Mouse (Mus musculus): ENCODE measurements around the gene Prdx2. TPM values are rescaled to one million over a fixed set of nuclear protein-coding genes. Genes with fewer than 3 reads are reported as not detected.

Gene Prdx2
- polyA plus RNA-seq, 1 experiment from 2014 or later = 2,114 TPM

DNA sequence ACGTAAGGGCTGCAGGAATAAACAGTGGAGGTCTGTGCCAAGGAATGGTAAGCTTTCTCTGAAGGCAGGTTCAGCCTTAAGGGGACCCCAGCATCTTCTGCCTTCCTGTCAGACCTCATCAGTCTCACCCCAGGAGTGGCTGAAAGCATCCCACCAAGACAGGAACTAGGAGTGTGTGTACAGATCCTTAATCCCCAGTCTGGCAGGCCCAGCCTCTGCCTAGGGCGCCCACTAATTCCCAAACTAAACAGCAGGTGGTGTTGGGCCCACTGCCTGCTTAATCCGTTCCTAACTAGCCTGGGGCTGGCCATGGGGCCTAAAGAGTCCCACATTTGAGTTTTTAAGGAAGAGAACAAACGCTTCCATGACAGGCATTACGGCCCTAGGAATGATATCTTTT lies 47.8 kb downstream of the Prdx2 start:
- 61% methylated on average over 5 of the region's 5 CpGs for WGBS (ENCODE audit: insufficient replicate concordance)
- H3K27ac ChIP-seq = no peak overlapping the region

DNA sequence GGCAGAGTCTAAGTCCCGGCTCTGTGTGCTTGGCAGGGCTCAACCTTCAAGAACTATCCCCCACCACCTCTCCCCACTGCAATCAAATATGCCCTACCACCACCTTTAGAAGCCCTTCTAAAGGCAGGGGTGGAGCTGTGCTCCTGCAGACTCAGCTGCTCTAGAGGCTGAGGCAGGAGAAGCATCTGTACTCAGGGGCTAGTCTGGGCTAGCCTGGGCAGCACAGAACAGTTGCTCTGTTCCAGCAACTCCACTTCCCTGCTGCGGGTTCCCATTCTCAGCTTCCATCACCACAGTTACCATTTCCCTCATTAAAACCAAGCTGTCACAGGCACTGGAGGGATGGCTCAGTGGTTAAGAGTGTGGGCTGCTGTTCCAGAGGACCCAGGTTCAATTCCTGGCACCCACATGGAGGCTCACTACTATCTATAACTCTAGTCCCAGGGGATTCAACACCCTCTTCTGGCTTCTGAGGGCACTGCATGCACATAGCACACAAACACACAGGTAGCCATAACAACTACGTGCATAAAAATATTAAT lies 52.2 kb downstream of the Prdx2 start:
- H3K36me3 ChIP-seq = peaks cover 70% of the 10 kb centered on the region

More for the DNA sequence above, 47.8 kb downstream of the Prdx2 start:
- H3K4me2 ChIP-seq = no peak overlapping the region
- no peak overlapping the region for H3K9ac ChIP-seq
- ATAC-seq (ENCODE audit: low read depth) (no peak), DNase-seq (no peak)
- no peaks in the 10 kb centered on the region for H3K9me3 ChIP-seq (replicated peaks)
- peaks cover 30% of the 10 kb centered on the region for H3K27me3 ChIP-seq
- H3K4me3 ChIP-seq (replicated peaks) = no peak overlapping the region
- peaks cover 4% of the 10 kb centered on the region; the same call in 1 of the 2 replicates for H3K4me1 ChIP-seq (replicated peaks)
- peaks cover 51% of the 10 kb centered on the region for H3K36me3 ChIP-seq

DNA sequence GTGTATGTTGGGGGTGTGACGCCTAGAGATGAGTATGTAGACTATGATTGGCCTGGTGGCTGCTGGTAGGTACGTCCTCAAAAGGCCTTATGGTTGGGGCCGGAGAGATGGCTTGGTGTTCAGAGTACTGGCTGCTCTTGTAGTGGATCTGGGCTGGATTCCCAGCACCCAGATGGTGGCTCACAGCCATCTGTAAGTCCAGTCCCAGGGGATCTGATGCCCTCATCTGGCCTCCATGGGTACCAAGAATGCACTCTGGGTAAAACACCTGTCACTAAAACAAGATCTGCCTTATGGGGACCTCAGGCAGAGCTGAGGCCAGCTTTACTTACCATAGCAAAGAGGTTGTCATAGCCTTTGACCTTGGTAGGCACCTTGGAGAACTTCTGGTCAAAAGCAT lies 54.5 kb downstream of the Prdx2 start:
- peaks cover 40% of the 10 kb centered on the region for H3K4me1 ChIP-seq (replicated peaks)
- peak overlapping the region; percentile 100 for H3K4me3 ChIP-seq (replicated peaks)
- ATAC-seq (ENCODE audit: low read depth) (no peak), DNase-seq (no peak)
- peaks cover 56% of the 10 kb centered on the region for H3K36me3 ChIP-seq
- H3K4me2 ChIP-seq = peak overlapping the region; percentile 92
- 83% methylated on average over 3 of the region's 3 CpGs for WGBS (ENCODE audit: insufficient replicate concordance)
- no peaks in the 10 kb centered on the region for H3K27me3 ChIP-seq
- peak overlapping the region; percentile 83; the same call in 1 of the 2 replicates for H3K9ac ChIP-seq
- H3K27ac ChIP-seq = no peak overlapping the region
- no peaks in the 10 kb centered on the region for H3K9me3 ChIP-seq (replicated peaks)

More for the DNA sequence above, 52.2 kb downstream of the Prdx2 start:
- H3K9ac ChIP-seq = no peak overlapping the region
- no peak for ATAC-seq (ENCODE audit: low read depth)
- H3K4me2 ChIP-seq = no peak overlapping the region
- 92% methylated on average over 3 of the region's 3 CpGs for WGBS (ENCODE audit: insufficient replicate concordance)
- peaks cover 28% of the 10 kb centered on the region for H3K4me1 ChIP-seq (replicated peaks)
- no peaks in the 10 kb centered on the region for H3K9me3 ChIP-seq (replicated peaks)
- H3K27me3 ChIP-seq = no peaks in the 10 kb centered on the region
- no peak for DNase-seq
- no peak overlapping the region for H3K27ac ChIP-seq
- H3K4me3 ChIP-seq (replicated peaks) = no peak overlapping the region

Small RNA genes lying within 50 kb of the gene (microRNA-seq; reads per million reads assigned to microRNA genes)
- not detected for gene Gm24197

Other genes starting within 250 kb of the Prdx2 start
- gene G430095P16Rik, start 246.6 kb upstream of the Prdx2 start, polyA plus RNA-seq (2015; fragmentation: Nextera tagmentation; extraction: Ambion mirVana) = 9.6 and 10.0 TPM in 2 replicates
- gene Nfix, start 169.2 kb upstream of the Prdx2 start, polyA plus RNA-seq (2015; fragmentation: Nextera tagmentation; extraction: Ambion mirVana) = 2.3 and 3.4 TPM in 2 replicates
- gene Dand5, start 146.8 kb upstream of the Prdx2 start, polyA plus RNA-seq (2015; fragmentation: Nextera tagmentation; extraction: Ambion mirVana) = 3.3 and 3.7 TPM in 2 replicates
- 60.6 and 63.2 TPM in 2 replicates for gene Gadd45gip1, start 138.1 kb upstream of the Prdx2 start, polyA plus RNA-seq (2015; fragmentation: Nextera tagmentation; extraction: Ambion mirVana)
- 269 and 278 TPM in 2 replicates for gene Rad23a, start 128.9 kb upstream of the Prdx2 start, polyA plus RNA-seq (2015; fragmentation: Nextera tagmentation; extraction: Ambion mirVana)
- 511 and 613 TPM in 2 replicates for gene Calr, start 122.7 kb upstream of the Prdx2 start, polyA plus RNA-seq (2015; fragmentation: Nextera tagmentation; extraction: Ambion mirVana)
- gene Farsa, start 112.6 kb upstream of the Prdx2 start, polyA plus RNA-seq (2015; fragmentation: Nextera tagmentation; extraction: Ambion mirVana) = 82.3 and 83.1 TPM in 2 replicates
- gene Syce2, start 97.5 kb upstream of the Prdx2 start, polyA plus RNA-seq (2015; fragmentation: Nextera tagmentation; extraction: Ambion mirVana) = 84.1 and 90.4 TPM in 2 replicates
- 44.7 and 48.6 TPM in 2 replicates for gene Gcdh, start 75.7 kb upstream of the Prdx2 start, polyA plus RNA-seq (2015; fragmentation: Nextera tagmentation; extraction: Ambion mirVana)
- 469 and 494 TPM in 2 replicates for gene Klf1, start 67.7 kb upstream of the Prdx2 start, polyA plus RNA-seq (2015; fragmentation: Nextera tagmentation; extraction: Ambion mirVana)
- 9.3 and 10.4 TPM in 2 replicates for gene Dnase2a, start 61.0 kb upstream of the Prdx2 start, polyA plus RNA-seq (2015; fragmentation: Nextera tagmentation; extraction: Ambion mirVana)
- 0.12 and 0.13 TPM in 2 replicates for gene Mast1, start 32.2 kb upstream of the Prdx2 start, polyA plus RNA-seq (2015; fragmentation: Nextera tagmentation; extraction: Ambion mirVana)
- 0.33 and 0.56 TPM in 2 replicates for gene Rtbdn, start 22.6 kb upstream of the Prdx2 start, polyA plus RNA-seq (2015; fragmentation: Nextera tagmentation; extraction: Ambion mirVana)
- gene Gm49661, start 154 bp upstream of the Prdx2 start, polyA plus RNA-seq (2015; fragmentation: Nextera tagmentation; extraction: Ambion mirVana) = not detected in 2 replicates
- 130 TPM in 2 replicates for gene Rnaseh2a, start 180 bp downstream of the Prdx2 start, polyA plus RNA-seq (2015; fragmentation: Nextera tagmentation; extraction: Ambion mirVana)
- gene Junb, start 9.1 kb downstream of the Prdx2 start, polyA plus RNA-seq (2015; fragmentation: Nextera tagmentation; extraction: Ambion mirVana) = 12.2 and 15.3 TPM in 2 replicates
- gene Hook2, start 21.0 kb downstream of the Prdx2 start, polyA plus RNA-seq (2015; fragmentation: Nextera tagmentation; extraction: Ambion mirVana) = 7.2 and 7.4 TPM in 2 replicates
- gene Best2, start 44.9 kb downstream of the Prdx2 start, polyA plus RNA-seq (2015; fragmentation: Nextera tagmentation; extraction: Ambion mirVana) = not detected in 2 replicates
- gene Asna1, start 55.7 kb downstream of the Prdx2 start, polyA plus RNA-seq (2015; fragmentation: Nextera tagmentation; extraction: Ambion mirVana) = 80.1 and 81.5 TPM in 2 replicates
- 83.1 and 91.4 TPM in 2 replicates for gene Trir, start 57.2 kb downstream of the Prdx2 start, polyA plus RNA-seq (2015; fragmentation: Nextera tagmentation; extraction: Ambion mirVana)
- gene Tnpo2, start 67.3 kb downstream of the Prdx2 start, polyA plus RNA-seq (2015; fragmentation: Nextera tagmentation; extraction: Ambion mirVana) = 24.0 and 28.2 TPM in 2 replicates
- 8.7 and 9.0 TPM in 2 replicates for gene Fbxw9, start 90.5 kb downstream of the Prdx2 start, polyA plus RNA-seq (2015; fragmentation: Nextera tagmentation; extraction: Ambion mirVana)
- not detected in 2 replicates for gene Gm5741, start 98.4 kb downstream of the Prdx2 start, polyA plus RNA-seq (2015; fragmentation: Nextera tagmentation; extraction: Ambion mirVana)
- 41.2 and 42.9 TPM in 2 replicates for gene Dhps, start 102.2 kb downstream of the Prdx2 start, polyA plus RNA-seq (2015; fragmentation: Nextera tagmentation; extraction: Ambion mirVana)
- 69.1 and 70.5 TPM in 2 replicates for gene Wdr83os, start 111.2 kb downstream of the Prdx2 start, polyA plus RNA-seq (2015; fragmentation: Nextera tagmentation; extraction: Ambion mirVana)
- 26.5 and 28.1 TPM in 2 replicates for gene Wdr83, start 111.7 kb downstream of the Prdx2 start, polyA plus RNA-seq (2015; fragmentation: Nextera tagmentation; extraction: Ambion mirVana)
- 20.0 and 24.1 TPM in 2 replicates for gene Man2b1, start 113.7 kb downstream of the Prdx2 start, polyA plus RNA-seq (2015; fragmentation: Nextera tagmentation; extraction: Ambion mirVana)
- gene Zfp791, start 153.5 kb downstream of the Prdx2 start, polyA plus RNA-seq (2015; fragmentation: Nextera tagmentation; extraction: Ambion mirVana) = 0.66 and 0.83 TPM in 2 replicates
- gene Cks1brt, start 182.3 kb downstream of the Prdx2 start, polyA plus RNA-seq (2015; fragmentation: Nextera tagmentation; extraction: Ambion mirVana) = not detected in 2 replicates